Mouse (Mus musculus): ENCODE results near the gene Cdk17. TPM values are rescaled to one million over a fixed set of nuclear protein-coding genes. Genes with fewer than 3 reads are reported as not detected.

The Cdk17 gene
- polyA plus RNA-seq, 1 experiment from 2014 or later = 19.2 TPM

GRCm38 (mm10) chr10:93178662-93179061 lies 18.0 kb downstream of the Cdk17 start:
- no peak overlapping the region for H3K9ac ChIP-seq
- no peak for ATAC-seq (ENCODE audit: insufficient number of reproducible peaks, insufficient read depth, low FRiP score, low TSS enrichment, low read depth)
- no peak overlapping the region for H3K4me3 ChIP-seq
- no peak overlapping the region for H3K27ac ChIP-seq
- WGBS = 96% methylated on average over 5 of the region's 5 CpGs
- H3K9me3 ChIP-seq = no peaks in the 10 kb centered on the region
- H3K36me3 ChIP-seq = 0 out of 2 replicates have a peak, but pooled peaks cover 5% of the 10 kb centered on the region
- H3K27me3 ChIP-seq = no peaks in the 10 kb centered on the region
- H3K4me1 ChIP-seq = peaks cover 16% of the 10 kb centered on the region
- no peak overlapping the region for H3K4me2 ChIP-seq

- Histone ChIP-seq H3K9ac (no peak overlapping the region), H3K4me2 (no peak overlapping the region), H3K4me3 (no peak overlapping the region), H3K4me1 (peaks cover 16% of the 10 kb centered on the region), H3K36me3 (0 out of 2 replicates have a peak, but pooled peaks cover 5% of the 10 kb centered on the region), H3K9me3 (no peaks in the 10 kb centered on the region), H3K27me3 (no peaks in the 10 kb centered on the region), H3K27ac (no peak overlapping the region)
- WGBS = 86% methylated on average over 11 of the region's 11 CpGs
- ATAC-seq (ENCODE audit: insufficient number of reproducible peaks, insufficient read depth, low FRiP score, low TSS enrichment, low read depth) = no peak
Measured at GRCm38 (mm10) chr10:93179669-93180460, 19.2 kb downstream of the Cdk17 start.

- Histone ChIP-seq H3K36me3 (0 out of 2 replicates have a peak, but pooled peaks cover 5% of the 10 kb centered on the region), H3K9me3 (no peaks in the 10 kb centered on the region), H3K4me3 (no peak overlapping the region), H3K4me2 (no peak overlapping the region), H3K27me3 (no peaks in the 10 kb centered on the region), H3K9ac (no peak overlapping the region), H3K4me1 (peaks cover 21% of the 10 kb centered on the region), H3K27ac (no peak overlapping the region)
- 86% methylated on average over 8 of the region's 8 CpGs for WGBS
- ATAC-seq (ENCODE audit: insufficient number of reproducible peaks, insufficient read depth, low FRiP score, low TSS enrichment, low read depth) = no peak
Measured at GRCm38 (mm10) chr10:93184351-93184976, 23.8 kb downstream of the Cdk17 start.

GRCm38 (mm10) chr10:93188440-93188999 lies 27.8 kb downstream of the Cdk17 start:
- no peak for ATAC-seq (ENCODE audit: insufficient number of reproducible peaks, insufficient read depth, low FRiP score, low TSS enrichment, low read depth)
- no peak overlapping the region for H3K9ac ChIP-seq
- no peaks in the 10 kb centered on the region; the same call in 1 of the 2 replicates for H3K36me3 ChIP-seq
- H3K27me3 ChIP-seq = no peaks in the 10 kb centered on the region
- no peak overlapping the region for H3K4me3 ChIP-seq
- peaks cover 16% of the 10 kb centered on the region for H3K4me1 ChIP-seq
- 43% methylated on average over 10 of the region's 10 CpGs for WGBS
- H3K27ac ChIP-seq = no peak overlapping the region
- H3K9me3 ChIP-seq = no peaks in the 10 kb centered on the region
- H3K4me2 ChIP-seq = no peak overlapping the region

GRCm38 (mm10) chr10:93190475-93191262 lies 30.0 kb downstream of the Cdk17 start:
- 86% methylated on average over 8 of the region's 8 CpGs for WGBS
- H3K4me3 ChIP-seq = no peak overlapping the region
- no peak overlapping the region; the same call in 1 of the 2 replicates for H3K27ac ChIP-seq
- H3K36me3 ChIP-seq = no peaks in the 10 kb centered on the region; the same call in 1 of the 2 replicates
- no peaks in the 10 kb centered on the region for H3K27me3 ChIP-seq
- no peak overlapping the region for H3K9ac ChIP-seq
- peaks cover 24% of the 10 kb centered on the region for H3K4me1 ChIP-seq
- H3K4me2 ChIP-seq = no peak overlapping the region
- H3K9me3 ChIP-seq = no peaks in the 10 kb centered on the region
- ATAC-seq (ENCODE audit: insufficient number of reproducible peaks, insufficient read depth, low FRiP score, low TSS enrichment, low read depth) = no peak

GRCm38 (mm10) chr10:93197092-93197491 lies 36.4 kb downstream of the Cdk17 start:
- 91% methylated on average over 6 of the region's 6 CpGs for WGBS
- Histone ChIP-seq H3K4me3 (no peak overlapping the region), H3K36me3 (peaks cover 13% of the 10 kb centered on the region), H3K9ac (no peak overlapping the region), H3K9me3 (no peaks in the 10 kb centered on the region), H3K27me3 (no peaks in the 10 kb centered on the region), H3K4me1 (peaks cover 11% of the 10 kb centered on the region), H3K27ac (no peak overlapping the region), H3K4me2 (no peak overlapping the region)
- ATAC-seq (ENCODE audit: insufficient number of reproducible peaks, insufficient read depth, low FRiP score, low TSS enrichment, low read depth) = no peak

- Histone ChIP-seq H3K9me3 (no peaks in the 10 kb centered on the region), H3K9ac (no peak overlapping the region), H3K4me2 (no peak overlapping the region), H3K4me1 (peaks cover 13% of the 10 kb centered on the region), H3K27ac (no peak overlapping the region), H3K36me3 (peaks cover 13% of the 10 kb centered on the region), H3K4me3 (no peak overlapping the region), H3K27me3 (no peaks in the 10 kb centered on the region)
- ATAC-seq (ENCODE audit: insufficient number of reproducible peaks, insufficient read depth, low FRiP score, low TSS enrichment, low read depth) = no peak
- 96% methylated on average over 3 of the region's 3 CpGs for WGBS
Measured at GRCm38 (mm10) chr10:93198958-93199357, 38.3 kb downstream of the Cdk17 start.

- Histone ChIP-seq H3K9me3 (no peaks in the 10 kb centered on the region), H3K36me3 (peaks cover 13% of the 10 kb centered on the region), H3K27me3 (no peaks in the 10 kb centered on the region), H3K4me2 (no peak overlapping the region), H3K9ac (no peak overlapping the region), H3K27ac (no peak overlapping the region), H3K4me1 (peaks cover 3% of the 10 kb centered on the region; the same call in 1 of the 2 replicates), H3K4me3 (no peak overlapping the region)
- WGBS = 91% methylated on average over 6 of the region's 6 CpGs
- ATAC-seq (ENCODE audit: insufficient number of reproducible peaks, insufficient read depth, low FRiP score, low TSS enrichment, low read depth) = no peak
Measured at GRCm38 (mm10) chr10:93201846-93202458, 41.3 kb downstream of the Cdk17 start.

- no peaks in the 10 kb centered on the region for H3K27me3 ChIP-seq
- H3K36me3 ChIP-seq = no peaks in the 10 kb centered on the region
- H3K9ac ChIP-seq = no peak overlapping the region
- H3K4me1 ChIP-seq = peaks cover 6% of the 10 kb centered on the region; the same call in 1 of the 2 replicates
- H3K9me3 ChIP-seq = no peaks in the 10 kb centered on the region
- WGBS = 76% methylated on average over 4 of the region's 4 CpGs
- H3K27ac ChIP-seq = no peak overlapping the region
- H3K4me2 ChIP-seq = no peak overlapping the region
- ATAC-seq (ENCODE audit: insufficient number of reproducible peaks, insufficient read depth, low FRiP score, low TSS enrichment, low read depth) = no peak
- H3K4me3 ChIP-seq = no peak overlapping the region
Measured at GRCm38 (mm10) chr10:93205287-93205956, 44.7 kb downstream of the Cdk17 start.

- no peak overlapping the region for H3K9ac ChIP-seq
- ATAC-seq (ENCODE audit: insufficient number of reproducible peaks, insufficient read depth, low FRiP score, low TSS enrichment, low read depth) = no peak
- no peak overlapping the region for H3K4me2 ChIP-seq
- 78% methylated on average over 5 of the region's 5 CpGs for WGBS
- no peaks in the 10 kb centered on the region for H3K27me3 ChIP-seq
- peaks cover 6% of the 10 kb centered on the region; the same call in 1 of the 2 replicates for H3K4me1 ChIP-seq
- H3K4me3 ChIP-seq = no peak overlapping the region
- H3K9me3 ChIP-seq = no peaks in the 10 kb centered on the region
- peaks cover 5% of the 10 kb centered on the region for H3K36me3 ChIP-seq
- no peak overlapping the region for H3K27ac ChIP-seq
Measured at GRCm38 (mm10) chr10:93207176-93207575, 46.5 kb downstream of the Cdk17 start.
